Mouse (Mus musculus): ENCODE results near the gene Fbxw9. TPM values are rescaled to one million over a fixed set of nuclear protein-coding genes. Genes with fewer than 3 reads are reported as not detected.

Gene Fbxw9
- polyA plus RNA-seq, 1 experiment from 2014 or later: 35.2 TPM

DNA sequence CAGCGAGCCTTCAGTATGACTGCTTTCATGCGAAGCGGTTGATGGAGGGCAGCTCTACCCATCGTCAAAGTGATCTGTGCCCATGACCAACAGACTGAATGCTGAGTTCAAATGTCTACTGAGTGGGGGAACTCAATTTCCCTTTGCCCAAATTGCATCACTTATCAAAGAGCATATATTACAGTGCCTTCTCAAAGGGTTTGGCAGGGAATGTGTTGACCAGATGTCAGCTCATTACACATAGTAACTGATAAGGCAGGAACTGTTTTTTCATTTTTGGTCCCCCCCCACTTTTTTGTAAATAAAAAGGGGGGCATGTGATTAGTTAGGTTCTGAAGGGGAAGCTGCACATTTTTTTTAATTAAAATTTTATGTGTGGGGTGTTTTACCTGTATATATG lies 2.7 kb downstream of the Fbxw9 start:
- no peak for ATAC-seq (replicated peaks; ENCODE audit: low FRiP score, low read depth)
- Histone ChIP-seq H3K36me3 (ENCODE audit: insufficient read depth, low read length) (peaks cover 13% of the 10 kb centered on the region; the same call in 1 of the 2 replicates), H3K9ac (ENCODE audit: low read depth, low read length) (no peak overlapping the region), H3K4me2 (ENCODE audit: low read length) (no peak overlapping the region), H3K9me3 (replicated peaks; ENCODE audit: low read length) (no peaks in the 10 kb centered on the region), H3K27me3 (ENCODE audit: insufficient read depth, low read length) (no peaks in the 10 kb centered on the region), H3K27ac (no peak overlapping the region), H3K4me3 (replicated peaks; ENCODE audit: low read depth, low read length) (no peak overlapping the region), H3K4me1 (replicated peaks; ENCODE audit: insufficient read depth, low read length) (peaks cover 7% of the 10 kb centered on the region; the same call in 1 of the 2 replicates)
- no peak for TF ChIP-seq CTCF (IDR thresholded peaks at IDR 0.05; ENCODE audit: low read depth)
- 96% methylated on average over 4 of the region's 4 CpGs for WGBS
- no peak for DNase-seq (ENCODE audit: low spot score)

DNA sequence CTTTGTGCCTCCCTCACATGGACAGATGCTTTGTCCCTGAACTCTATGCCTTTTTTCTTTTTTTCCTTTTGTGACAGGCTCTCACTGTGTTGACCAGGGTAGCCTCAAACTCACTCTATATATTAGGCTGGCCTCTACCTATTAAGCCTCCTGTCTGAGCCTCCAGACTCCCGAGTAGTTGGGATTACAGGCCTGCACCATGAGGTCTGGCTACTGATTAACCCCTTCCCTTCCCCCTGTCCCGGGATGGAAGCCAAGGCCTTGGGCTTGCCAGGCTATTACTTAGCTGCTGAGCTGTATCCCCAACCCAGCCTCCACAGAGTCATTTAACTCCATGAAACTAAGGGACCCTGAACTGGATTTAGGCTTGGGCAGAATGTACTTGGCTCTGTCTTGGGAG lies 5.4 kb downstream of the Fbxw9 start:
- DNase-seq (ENCODE audit: low spot score) (no peak), ATAC-seq (replicated peaks; ENCODE audit: low FRiP score, low read depth) (no peak)
- Histone ChIP-seq H3K27me3 (ENCODE audit: insufficient read depth, low read length) (no peaks in the 10 kb centered on the region), H3K9me3 (replicated peaks; ENCODE audit: low read length) (no peaks in the 10 kb centered on the region), H3K4me2 (ENCODE audit: low read length) (no peak overlapping the region), H3K4me1 (replicated peaks; ENCODE audit: insufficient read depth, low read length) (peaks cover 7% of the 10 kb centered on the region; the same call in 1 of the 2 replicates), H3K4me3 (replicated peaks; ENCODE audit: low read depth, low read length) (no peak overlapping the region), H3K27ac (no peak overlapping the region), H3K9ac (ENCODE audit: low read depth, low read length) (no peak overlapping the region), H3K36me3 (ENCODE audit: insufficient read depth, low read length) (peaks cover 15% of the 10 kb centered on the region; the same call in 1 of the 2 replicates)
- TF ChIP-seq CTCF (IDR thresholded peaks at IDR 0.05; ENCODE audit: low read depth): no peak
- 21% methylated on average over 2 of the region's 2 CpGs for WGBS

DNA sequence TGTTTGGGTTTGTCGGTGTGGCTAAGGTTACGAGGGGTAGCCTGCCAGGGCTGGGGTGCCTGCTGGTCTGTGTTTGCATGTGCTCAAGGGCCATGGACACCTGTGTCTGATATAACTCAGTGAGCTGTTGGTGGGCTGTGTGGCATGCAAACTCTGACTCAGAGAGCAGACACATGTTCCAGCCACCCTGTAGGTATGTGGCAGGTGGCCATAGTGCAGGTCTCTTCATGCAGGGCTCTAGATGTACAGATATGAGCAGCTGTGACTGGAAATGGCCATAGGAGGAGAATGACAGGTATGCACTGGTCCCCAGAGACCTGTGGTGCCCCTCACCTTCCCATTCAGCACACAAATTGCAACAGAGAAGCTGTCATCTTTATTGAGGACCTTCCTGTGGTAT lies 7.3 kb downstream of the Fbxw9 start:
- no peak overlapping the region for H3K27ac ChIP-seq
- no peak overlapping the region for H3K4me2 ChIP-seq (ENCODE audit: low read length)
- 96% methylated on average over 2 of the region's 2 CpGs for WGBS
- no peaks in the 10 kb centered on the region for H3K9me3 ChIP-seq (replicated peaks; ENCODE audit: low read length)
- peaks cover 15% of the 10 kb centered on the region; the same call in 1 of the 2 replicates for H3K36me3 ChIP-seq (ENCODE audit: insufficient read depth, low read length)
- H3K4me3 ChIP-seq (replicated peaks; ENCODE audit: low read depth, low read length): no peak overlapping the region
- ATAC-seq (replicated peaks; ENCODE audit: low FRiP score, low read depth) (no peak), DNase-seq (ENCODE audit: low spot score) (no peak)
- 0 out of 2 replicates have a peak, but pooled peaks cover 8% of the 10 kb centered on the region for H3K4me1 ChIP-seq (replicated peaks; ENCODE audit: insufficient read depth, low read length)
- no peak overlapping the region for H3K9ac ChIP-seq (ENCODE audit: low read depth, low read length)
- TF ChIP-seq CTCF (IDR thresholded peaks at IDR 0.05; ENCODE audit: low read depth): no peak
- H3K27me3 ChIP-seq (ENCODE audit: insufficient read depth, low read length): no peaks in the 10 kb centered on the region

DNA sequence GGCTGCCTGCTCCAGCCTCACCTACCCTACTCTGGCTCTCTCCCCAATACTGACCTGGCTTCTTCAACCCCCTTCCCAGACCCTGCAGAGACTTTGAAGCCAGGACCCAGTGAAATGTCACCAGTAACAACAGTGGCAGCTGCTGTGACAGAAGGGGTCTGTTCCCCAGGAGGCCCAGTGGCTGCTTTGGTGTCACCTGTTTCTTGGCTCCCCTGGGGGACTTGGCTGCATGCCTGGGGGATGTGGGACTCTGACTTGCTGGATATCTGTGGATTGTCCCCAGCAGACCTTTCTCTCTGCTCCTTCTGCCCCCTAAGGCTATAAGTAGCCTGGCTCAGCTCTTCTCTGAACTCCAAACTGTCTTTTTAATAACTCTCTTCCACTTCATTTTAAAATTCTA lies 8.1 kb downstream of the Fbxw9 start, which contains the start of gene Gm5741:
Gm5741 (minus strand) TSS at position 1 of the 400 bp plus-strand sequence.
- no peak for ATAC-seq (replicated peaks; ENCODE audit: low FRiP score, low read depth)
- Histone ChIP-seq H3K36me3 (ENCODE audit: insufficient read depth, low read length) (peaks cover 15% of the 10 kb centered on the region; the same call in 1 of the 2 replicates), H3K27ac (no peak within 1 kb of the TSS), H3K4me3 (replicated peaks; ENCODE audit: low read depth, low read length) (no peak within 1 kb of the TSS), H3K4me1 (replicated peaks; ENCODE audit: insufficient read depth, low read length) (0 out of 2 replicates have a peak, but pooled peaks cover 8% of the 10 kb centered on the region), H3K9ac (ENCODE audit: low read depth, low read length) (no peak within 1 kb of the TSS), H3K9me3 (replicated peaks; ENCODE audit: low read length) (no peaks in the 10 kb centered on the region), H3K27me3 (ENCODE audit: insufficient read depth, low read length) (no peaks in the 10 kb centered on the region), H3K4me2 (ENCODE audit: low read length) (no peak within 1 kb of the TSS)
- no peak for DNase-seq (ENCODE audit: low spot score)
- TF ChIP-seq CTCF (IDR thresholded peaks at IDR 0.05; ENCODE audit: low read depth): no peak

DNA sequence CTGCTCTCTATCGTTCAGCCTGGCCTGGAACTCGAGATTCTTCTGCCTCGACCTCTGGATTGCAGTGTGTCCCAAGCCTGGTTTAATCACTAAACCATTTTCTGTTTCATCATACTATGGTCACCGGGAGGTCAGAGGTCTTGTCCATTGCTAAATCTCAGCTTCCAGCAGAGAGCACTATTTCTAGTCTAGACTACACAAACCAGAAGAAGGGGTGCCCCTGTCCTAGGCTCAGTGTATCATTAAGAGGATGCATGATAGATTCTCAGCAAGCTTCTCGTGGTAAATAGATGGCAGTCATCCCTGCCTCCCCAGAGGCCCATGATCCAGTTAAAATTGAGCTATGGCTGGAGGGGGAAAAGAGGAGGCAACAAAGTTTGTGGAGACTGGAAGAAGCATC lies 11.2 kb downstream of the Fbxw9 start:
- Histone ChIP-seq H3K9me3 (replicated peaks; ENCODE audit: low read length) (no peaks in the 10 kb centered on the region), H3K27me3 (ENCODE audit: insufficient read depth, low read length) (no peaks in the 10 kb centered on the region), H3K36me3 (ENCODE audit: insufficient read depth, low read length) (peaks cover 33% of the 10 kb centered on the region), H3K4me1 (replicated peaks; ENCODE audit: insufficient read depth, low read length) (0 out of 2 replicates have a peak, but pooled peaks cover 8% of the 10 kb centered on the region), H3K4me2 (ENCODE audit: low read length) (peak overlapping the region; percentile 71), H3K9ac (ENCODE audit: low read depth, low read length) (peak overlapping the region; percentile 93; the same call in 1 of the 2 replicates), H3K4me3 (replicated peaks; ENCODE audit: low read depth, low read length) (peak overlapping the region; percentile 89), H3K27ac (peak overlapping the region; percentile 99)
- ATAC-seq (replicated peaks; ENCODE audit: low FRiP score, low read depth) (no peak), DNase-seq (ENCODE audit: low spot score) (peak; percentile 34)
- 81% methylated on average over 5 of the region's 5 CpGs for WGBS
- TF ChIP-seq CTCF (IDR thresholded peaks at IDR 0.05; ENCODE audit: low read depth): no peak

- WGBS: under 1% methylated on average over 68 of the region's 68 CpGs
- Histone ChIP-seq H3K4me3 (replicated peaks; ENCODE audit: low read depth, low read length) (peak within 1 kb of the TSS; percentile 89), H3K4me2 (ENCODE audit: low read length) (peak within 1 kb of the TSS; percentile 71), H3K36me3 (ENCODE audit: insufficient read depth, low read length) (peaks cover 32% of the 10 kb centered on the region), H3K9me3 (replicated peaks; ENCODE audit: low read length) (no peaks in the 10 kb centered on the region), H3K27me3 (ENCODE audit: insufficient read depth, low read length) (no peaks in the 10 kb centered on the region), H3K4me1 (replicated peaks; ENCODE audit: insufficient read depth, low read length) (0 out of 2 replicates have a peak, but pooled peaks cover 8% of the 10 kb centered on the region), H3K9ac (ENCODE audit: low read depth, low read length) (peak within 1 kb of the TSS; percentile 93), H3K27ac (peak within 1 kb of the TSS; percentile 99)
- ATAC-seq (replicated peaks; ENCODE audit: low FRiP score, low read depth) (peak; percentile 85), DNase-seq (ENCODE audit: low spot score) (peak; percentile 97)
- TF ChIP-seq CTCF (IDR thresholded peaks at IDR 0.05; ENCODE audit: low read depth): peak; percentile 34; the same call in 1 of the 2 replicates
These were observed 11.8 kb downstream of the Fbxw9 start, which contains the start of gene Dhps for GRCm38 (mm10) chr8:85071514-85072281. TSS of gene Dhps (plus strand) at chr8:85071757.
